Mouse (Mus musculus) layer of hippocampus, postnatal 14 days (tissue): Measurements from ENCODE around the gene Usp5. TPM values are rescaled to one million over a fixed set of nuclear protein-coding genes. Genes with fewer than 3 reads are reported as not detected.
A peak's percentile ranks its signal among the peaks of the same experiment; 100 is the strongest.
"Not testable (repeated sequence)": the region's sequence is repeated elsewhere in the genome, so short reads cannot be mapped to it uniquely, and the experiment has no call there.

Experiments
- DNase-seq, 2 experiments: peaks; one replicate each; pipeline ENCODE4 v3.0.0; 2021 to 2022; ENCODE audit warnings: low spot score in 2 of 2, mixed read lengths in 1 of 2
- total RNA-seq, 2 experiments: library from RNA; stranded (reverse); gene quantifications; 2 replicates each; pipeline ENCODE4 v1.2.3; 2021

Usp5 gene
- total RNA-seq, 2 experiments from 2014 or later, result 180 to 183 TPM

- peak; percentile 95 to 96 for DNase-seq
These were observed 18.0 kb upstream of the Usp5 start for GRCm38 (mm10) chr6:124847305-124847704.

DNA sequence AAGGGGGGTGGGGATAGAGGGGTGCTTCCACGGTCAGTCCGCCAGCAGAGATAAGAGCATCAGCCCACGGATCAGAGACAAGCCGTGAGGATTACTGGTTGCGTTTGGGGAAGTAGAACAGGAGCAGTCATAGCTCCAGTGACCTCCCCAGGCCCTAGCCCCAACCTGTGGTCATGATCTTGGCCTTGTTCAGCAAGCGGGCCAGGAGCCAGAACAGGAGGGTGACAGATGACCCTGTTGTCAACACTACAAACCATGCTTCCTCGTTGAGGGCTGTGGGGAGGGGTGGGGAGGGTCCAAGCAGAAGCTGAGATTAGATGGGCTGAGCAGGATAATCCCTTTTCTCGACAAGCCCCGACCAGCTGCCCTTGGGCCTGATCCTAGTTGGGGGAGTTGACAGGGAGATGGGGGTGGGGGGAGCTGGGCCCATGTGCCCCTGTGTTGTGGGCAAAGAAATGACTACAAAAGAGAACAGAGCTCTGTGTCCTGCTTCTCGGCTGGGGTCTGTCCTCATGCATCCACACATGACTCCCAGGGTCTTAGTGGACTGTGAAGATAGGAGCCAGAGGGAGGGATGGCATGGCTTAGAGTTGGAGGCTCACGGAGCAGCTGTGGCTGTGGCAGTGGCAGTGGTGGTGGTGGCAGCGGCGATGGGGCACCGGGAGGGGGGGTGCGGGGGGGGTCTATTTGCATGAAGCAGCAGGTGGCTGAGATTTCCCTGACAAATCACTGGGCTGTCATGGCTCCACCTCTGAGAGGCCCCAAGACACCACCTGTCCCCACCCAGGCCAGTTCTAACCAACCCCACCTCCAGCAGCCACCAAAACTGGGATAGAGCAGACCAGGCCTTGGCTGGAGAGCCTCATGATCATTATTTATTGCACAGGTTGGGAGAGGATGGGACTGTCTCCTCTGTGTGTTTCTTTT is 11.2 kb upstream of the Usp5 start, which contains the start of gene Gnb3:
Gnb3 (minus strand) TSS at position 35 of the 927 bp plus-strand sequence.
- DNase-seq, result no peak

- no peak for DNase-seq
These were observed 10.5 kb upstream of the Usp5 start for GRCm38 (mm10) chr6:124839805-124840204.

- DNase-seq, result no peak
These were observed 7.1 kb upstream of the Usp5 start for GRCm38 (mm10) chr6:124836411-124836810.

DNA sequence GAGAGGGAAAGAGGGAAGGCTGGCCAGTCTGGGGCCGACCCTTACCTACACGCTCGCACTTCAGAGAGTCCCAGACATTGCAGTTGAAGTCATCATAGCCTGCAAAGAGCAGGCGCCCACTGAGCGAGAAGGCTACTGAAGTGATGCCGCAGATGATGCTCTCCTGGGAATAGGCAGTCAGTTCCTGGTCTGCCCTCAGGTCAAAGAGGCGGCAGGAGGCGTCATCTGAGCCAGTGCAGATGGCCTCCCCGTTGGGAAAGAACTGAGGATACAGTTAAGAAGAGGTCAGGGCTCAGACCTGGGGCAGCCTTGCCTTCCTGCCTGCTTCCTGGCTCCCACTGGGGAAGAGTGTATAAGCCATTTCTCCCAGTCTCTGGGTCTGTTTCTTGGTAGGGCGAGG is 6.2 kb upstream of the Usp5 start:
- no peak for DNase-seq

- DNase-seq, result no peak
These were observed 5.3 kb upstream of the Usp5 start for GRCm38 (mm10) chr6:124834512-124835081.

DNA sequence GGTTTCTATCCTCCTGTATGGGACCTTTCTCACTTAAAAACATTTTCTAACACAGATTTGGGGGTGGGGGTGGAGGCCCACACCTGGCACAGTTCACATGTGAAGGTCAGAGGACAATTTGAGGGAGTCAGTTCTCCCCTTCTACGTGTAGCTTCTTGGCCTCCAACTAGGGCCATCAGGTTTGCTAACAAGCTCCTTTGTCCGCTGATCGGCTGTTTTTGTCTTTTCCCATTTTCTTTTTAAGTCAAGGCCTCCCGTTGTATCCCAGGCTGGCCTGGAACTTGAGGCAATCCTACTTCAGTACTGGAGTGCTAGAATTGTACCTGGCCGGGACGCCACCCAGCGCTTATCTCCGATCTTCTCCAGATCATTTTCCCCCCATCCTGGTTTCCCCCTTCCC is 2.4 kb upstream of the Usp5 start:
- no peak for DNase-seq

DNA sequence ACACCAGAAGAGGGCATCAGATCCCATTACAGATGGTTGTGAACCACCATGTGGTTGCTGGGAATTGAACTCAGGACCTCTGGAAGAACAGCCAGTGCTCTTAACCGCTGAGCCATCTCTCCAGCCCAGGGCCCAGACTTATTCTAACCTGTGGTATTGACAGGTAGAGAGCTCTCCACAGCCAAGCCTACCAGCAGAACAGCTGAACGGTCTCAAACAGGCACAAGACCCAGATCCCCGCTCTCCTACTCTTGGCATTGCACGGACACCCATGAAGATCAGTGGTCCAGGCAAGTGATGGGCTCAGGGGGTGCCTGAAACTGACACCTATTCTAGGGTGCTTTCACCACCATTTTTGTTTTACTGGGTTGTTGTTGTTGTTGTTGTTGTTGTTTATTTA is 1.9 kb upstream of the Usp5 start:
- not testable (repeated sequence) for DNase-seq

DNA sequence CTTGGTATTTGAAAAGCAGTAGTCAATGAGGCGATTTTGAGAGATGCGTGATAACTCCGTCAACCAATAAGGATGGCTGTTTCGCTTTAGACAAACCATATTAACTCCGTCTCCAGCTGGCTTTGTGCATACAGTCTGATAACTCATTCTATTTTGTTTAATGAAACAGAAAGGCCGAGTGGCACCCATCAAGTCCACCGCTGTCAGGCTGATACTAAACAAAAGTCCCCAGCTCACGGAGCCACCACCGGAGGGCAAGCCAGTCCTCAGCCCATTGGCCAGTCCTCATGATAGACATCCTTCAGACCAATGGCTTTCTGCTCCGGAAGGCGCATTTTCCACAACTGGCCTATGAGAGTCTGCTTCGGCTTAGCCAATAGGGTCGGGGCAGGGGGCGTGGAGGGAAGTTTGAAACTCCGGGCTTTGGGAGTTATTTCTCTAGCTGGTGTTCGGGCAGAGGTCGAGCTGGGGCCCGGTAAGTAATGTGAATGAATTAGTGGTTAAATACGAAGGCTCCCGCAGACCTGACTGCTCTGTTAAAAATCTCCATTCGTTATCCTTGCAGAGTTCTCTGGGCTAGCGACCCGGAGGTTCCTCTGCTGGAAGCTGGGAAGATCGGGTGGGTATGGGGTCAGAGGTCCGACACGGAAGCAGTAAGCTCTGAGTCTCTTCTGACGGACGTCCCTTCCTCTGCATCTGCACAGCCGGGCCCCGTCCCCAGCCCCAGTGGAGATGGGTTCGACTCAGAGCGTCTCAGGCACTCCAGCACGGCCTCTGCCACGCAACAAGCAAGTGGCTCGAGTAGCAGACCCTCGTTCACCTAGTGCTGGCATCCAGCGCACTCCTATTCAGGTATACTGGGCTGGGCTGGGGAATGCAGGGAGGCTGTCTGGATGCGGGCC is 766 bp upstream of the Usp5 start:
- peak; percentile 93 to 96 for DNase-seq

DNA sequence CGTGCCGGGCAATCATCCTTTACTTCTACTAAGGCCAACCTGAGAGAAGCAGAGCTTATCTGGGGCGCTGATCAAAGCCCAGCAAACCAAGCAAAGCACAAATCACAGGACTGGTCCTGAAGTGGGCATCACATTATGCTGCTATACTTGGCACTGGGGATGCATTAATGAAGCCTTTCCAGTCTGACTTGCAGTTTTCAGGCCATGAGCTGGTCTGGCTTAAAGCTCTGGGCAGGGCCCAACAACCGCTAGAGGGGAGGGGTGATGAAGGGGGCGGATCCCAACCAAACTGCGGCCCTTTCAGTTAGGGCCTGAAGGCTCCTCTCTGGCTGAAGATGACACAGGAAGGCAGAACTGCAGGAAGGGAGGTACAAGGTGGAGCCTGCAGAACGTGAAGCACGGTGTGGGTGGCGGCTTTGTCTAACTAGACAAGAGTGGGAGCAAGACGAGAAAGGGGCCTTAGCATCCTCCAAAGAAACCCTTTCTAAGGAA is 1.1 kb downstream of the Usp5 start:
- peak in 1 of 2 experiments; percentile 34 for DNase-seq

DNA sequence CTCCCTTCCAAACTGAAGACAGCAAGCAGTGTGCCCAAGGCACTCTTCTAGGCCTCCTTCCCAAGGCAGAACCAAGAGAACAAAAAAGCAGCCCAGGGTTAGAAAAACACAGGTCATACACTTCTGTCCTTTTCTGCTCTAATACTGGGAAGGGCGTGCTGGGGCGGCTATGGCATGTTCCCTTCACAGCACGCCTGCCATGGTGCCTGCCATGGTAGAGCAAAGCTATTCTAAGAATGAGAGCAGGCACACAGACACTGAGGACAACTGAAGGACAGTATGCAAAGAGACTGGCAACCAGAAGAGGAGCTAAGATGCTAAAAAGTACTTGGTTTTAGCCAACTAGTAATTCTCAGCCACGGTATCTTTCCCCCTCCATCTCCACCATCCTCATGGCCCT is 7.2 kb downstream of the Usp5 start:
- no peak for DNase-seq

GRCm38 (mm10) chr6:124820891-124821290 is 8.4 kb downstream of the Usp5 start:
- no peak for DNase-seq

DNA sequence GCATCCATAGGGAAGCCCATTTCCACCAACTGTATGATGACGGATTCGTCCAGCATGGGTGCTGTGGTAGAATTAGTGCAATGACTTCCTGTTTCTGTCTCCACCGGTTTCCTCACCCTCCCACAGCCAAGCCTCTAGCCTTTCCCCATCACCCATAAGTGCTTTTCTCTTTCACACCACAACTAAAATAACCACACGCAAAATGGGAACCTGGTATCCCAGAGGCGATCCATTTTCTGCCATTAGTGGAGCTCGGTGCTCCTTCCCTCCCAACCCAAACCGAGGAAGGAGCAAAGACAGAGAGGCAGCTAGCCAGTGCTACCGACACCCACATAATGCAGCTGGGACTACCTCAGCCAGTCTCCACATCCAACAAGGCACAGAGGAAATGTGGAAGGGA is 11.3 kb downstream of the Usp5 start:
- no peak for DNase-seq

- DNase-seq, result no peak
These were observed 11.7 kb downstream of the Usp5 start for GRCm38 (mm10) chr6:124817563-124817962.

- DNase-seq, result no peak
These were observed 12.2 kb downstream of the Usp5 start for GRCm38 (mm10) chr6:124817125-124817524.

DNA sequence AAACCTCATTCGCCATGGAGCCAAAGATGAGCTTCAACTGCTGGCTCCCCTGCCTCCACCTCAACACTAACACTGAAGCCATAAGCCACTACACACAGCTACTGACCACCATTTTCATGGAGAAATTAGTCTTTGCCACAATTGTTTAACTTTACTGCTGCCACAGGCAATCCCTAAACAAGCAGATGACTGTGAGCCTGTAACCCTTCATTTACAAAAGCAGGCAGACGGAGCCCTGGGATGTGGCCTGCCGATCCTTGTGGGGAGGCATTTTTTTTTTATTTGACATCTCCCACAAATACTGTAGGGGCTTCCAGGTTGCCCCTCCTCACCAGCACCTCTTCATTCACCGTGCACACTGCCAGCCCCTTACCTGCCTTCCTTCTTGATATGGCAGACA is 12.7 kb downstream of the Usp5 start:
- DNase-seq, result no peak

GRCm38 (mm10) chr6:124814858-124815774 is 14.2 kb downstream of the Usp5 start:
- no peak for DNase-seq

- DNase-seq, result no peak
These were observed 14.8 kb downstream of the Usp5 start for GRCm38 (mm10) chr6:124814448-124814847.

GRCm38 (mm10) chr6:124813933-124814332 is 15.4 kb downstream of the Usp5 start, which contains the start of gene Tpi1:
Tpi1 (minus strand) TSS chr6:124814296.
- peak; percentile 85 to 93 for DNase-seq

- DNase-seq, result peak; percentile 62 to 75
These were observed 15.8 kb downstream of the Usp5 start for GRCm38 (mm10) chr6:124813496-124813895.
